Mouse (Mus musculus) midbrain, embryonic 14.5 days (tissue): ENCODE data around the gene Bcr. TPM values are rescaled to one million over a fixed set of nuclear protein-coding genes. Genes with fewer than 3 reads are reported as not detected.

Experiments
- ATAC-seq: fragments of 200-750 bp; cut with Nextera tagmentation; 2 replicates; pipeline ENCODE4 v1.8.0; 2017; ENCODE audit warnings: moderate number of reproducible peaks, moderate library complexity; ENCODE audit not compliant: low FRiP score, low TSS enrichment
- DNase-seq: peaks from one replicate; pipeline ENCODE4 v3.0.0-alpha.2; 2015
- H3K27ac ChIP-seq: fragments of 300-500 bp; sonication (generic); replicated peaks from 2 replicates; pipeline ENCODE4 v1.5.1; 2014; ENCODE audit warnings: mild to moderate bottlenecking, low read depth, low read length, moderate library complexity
- H3K27me3 ChIP-seq: fragments of 300-500 bp; sonication (generic); 2 replicates; pipeline ENCODE4 v1.6.1; 2014; ENCODE audit warnings: low read length, control low read depth, mixed read lengths; ENCODE audit not compliant: control insufficient read depth, insufficient read depth
- H3K36me3 ChIP-seq: fragments of 300-500 bp; sonication (generic); 2 replicates; pipeline ENCODE4 v1.6.1; 2014; ENCODE audit warnings: low read length, control low read depth; ENCODE audit not compliant: control insufficient read depth, insufficient read depth
- H3K4me1 ChIP-seq: fragments of 300-500 bp; sonication (generic); 2 replicates; pipeline ENCODE4 v1.6.1; 2014; ENCODE audit warnings: mild to moderate bottlenecking, antibody characterized with exemption, low read length, control low read depth; ENCODE audit not compliant: control insufficient read depth, insufficient read depth
- H3K4me2 ChIP-seq: fragments of 300-500 bp; sonication (generic); 2 replicates; pipeline ENCODE4 v1.6.1; 2014; ENCODE audit warnings: mild to moderate bottlenecking, low read length, moderate library complexity
- H3K4me3 ChIP-seq: fragments of 300-500 bp; sonication (generic); replicated peaks from 2 replicates; pipeline ENCODE4 v1.5.1; 2014; ENCODE audit warnings: low read depth, low read length
- H3K9ac ChIP-seq: fragments of 300-500 bp; sonication (generic); replicated peaks from 2 replicates; pipeline ENCODE4 v1.6.1; 2014; ENCODE audit warnings: mild to moderate bottlenecking, low read length, moderate library complexity
- H3K9me3 ChIP-seq: fragments of 300-500 bp; sonication (generic); 2 replicates; pipeline ENCODE4 v1.6.1; 2016; ENCODE audit warnings: low read length, control low read depth, mixed read lengths; ENCODE audit not compliant: control insufficient read depth
- WGBS: fragments of 180-500 bp; shearing (Covaris S2); extraction: QIAGEN DNeasy Blood & Tissue Kit; methylation state at CpG from one replicate; pipeline ENCODE4 v1.1.7; 2014; 5-methylcytosine and 5-hydroxymethylcytosine counted together
- polyA plus RNA-seq: library from polyadenylated mRNA; unstranded; fragments of >200 nt; fragmentation: Nextera tagmentation; extraction: Ambion mirVana; gene quantifications from 2 replicates; pipeline ENCODE4 v1.2.1, GENCODE M21; 2014

Gene Bcr
- 20.9 and 22.8 TPM in 2 replicates for polyA plus RNA-seq

- peak; percentile 86 for ATAC-seq
- Histone ChIP-seq H3K9me3 (no peaks in the 10 kb centered on the region), H3K36me3 (no peaks in the 10 kb centered on the region), H3K4me1 (peaks cover 62% of the 10 kb centered on the region), H3K27me3 (no peaks in the 10 kb centered on the region), H3K4me2 (peak within 1 kb of the TSS; percentile 99), H3K4me3 (peak within 1 kb of the TSS; percentile 87), H3K27ac (peak within 1 kb of the TSS; percentile 92), H3K9ac (peak within 1 kb of the TSS; percentile 91)
- WGBS, result under 1% methylated on average over 42 of the region's 73 CpGs
- DNase-seq, result peak; percentile 92
These were observed at the start of gene Bcr for GRCm38 (mm10) chr10:75060217-75060842. Gene Bcr, plus strand, starts transcription at chr10:75060592.

GRCm38 (mm10) chr10:75010704-75011103 is 49.7 kb upstream of the Bcr start:
- Histone ChIP-seq H3K36me3 (peaks cover 11% of the 10 kb centered on the region; the same call in 1 of the 2 replicates), H3K9me3 (no peaks in the 10 kb centered on the region), H3K4me3 (no peak overlapping the region), H3K9ac (no peak overlapping the region), H3K27ac (no peak overlapping the region; the same call in 1 of the 2 replicates), H3K27me3 (no peaks in the 10 kb centered on the region), H3K4me2 (no peak overlapping the region), H3K4me1 (peaks cover 22% of the 10 kb centered on the region)
- DNase-seq (no peak), ATAC-seq (no peak; the same call in 1 of the 2 replicates)
- WGBS, result 80% methylated on average over 15 of the region's 15 CpGs

DNA sequence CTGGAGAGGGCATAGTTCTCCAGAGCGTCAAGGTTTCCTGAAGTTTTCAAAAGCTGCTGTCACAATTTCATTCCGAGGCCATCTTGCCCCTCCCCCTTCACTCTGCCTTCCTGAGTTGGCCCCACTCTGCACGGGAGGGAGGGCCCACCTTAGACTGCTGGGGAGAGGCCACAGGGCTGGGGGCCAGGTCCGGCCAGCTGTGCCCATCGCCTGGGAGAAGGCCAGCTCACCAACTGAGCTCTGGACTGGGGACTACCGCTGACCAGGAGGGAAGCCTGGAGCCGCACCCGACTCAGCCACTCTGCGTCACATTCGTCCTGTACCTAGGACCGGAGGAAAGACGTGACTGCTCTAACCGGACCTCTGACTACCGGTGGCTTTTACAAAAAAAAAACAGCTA is 44.9 kb upstream of the Bcr start:
- ATAC-seq, result no peak
- no peak overlapping the region for H3K27ac ChIP-seq
- no peak overlapping the region for H3K9ac ChIP-seq
- no peak overlapping the region for H3K4me2 ChIP-seq
- WGBS, result 72% methylated on average over 14 of the region's 14 CpGs
- H3K27me3 ChIP-seq, result no peaks in the 10 kb centered on the region
- 0 out of 2 replicates have a peak, but pooled peaks cover 5% of the 10 kb centered on the region for H3K4me1 ChIP-seq
- H3K9me3 ChIP-seq, result no peaks in the 10 kb centered on the region
- DNase-seq, result no peak
- peaks cover 14% of the 10 kb centered on the region; the same call in 1 of the 2 replicates for H3K36me3 ChIP-seq
- H3K4me3 ChIP-seq, result no peak overlapping the region

DNA sequence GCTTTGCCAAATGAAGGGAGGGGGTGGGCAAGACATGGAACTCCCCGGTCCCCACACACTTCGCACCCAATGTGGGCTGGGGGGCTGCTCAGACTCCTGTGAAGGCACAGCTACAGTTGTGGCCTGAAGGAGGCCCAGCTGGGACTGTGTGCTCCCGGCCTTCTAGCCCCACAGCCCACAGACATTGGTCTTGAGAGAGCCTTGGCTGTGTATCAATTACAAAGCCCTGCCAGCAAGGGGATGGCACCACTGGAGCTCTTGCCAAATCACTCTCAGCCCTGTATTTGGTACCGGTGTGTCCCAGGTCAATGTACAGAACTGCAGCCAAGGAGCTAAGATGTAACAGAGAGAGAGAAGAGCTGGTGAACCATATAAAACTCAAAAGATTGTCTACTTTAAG is 43.9 kb upstream of the Bcr start:
- WGBS, result 81% methylated on average over 4 of the region's 4 CpGs
- H3K9ac ChIP-seq, result no peak overlapping the region
- no peaks in the 10 kb centered on the region for H3K27me3 ChIP-seq
- 0 out of 2 replicates have a peak overlapping the region, but pooled peaks have one; percentile 49 for H3K27ac ChIP-seq
- no peaks in the 10 kb centered on the region for H3K4me1 ChIP-seq
- no peak overlapping the region for H3K4me3 ChIP-seq
- peaks cover 14% of the 10 kb centered on the region; the same call in 1 of the 2 replicates for H3K36me3 ChIP-seq
- ATAC-seq (no peak), DNase-seq (no peak)
- no peaks in the 10 kb centered on the region for H3K9me3 ChIP-seq
- H3K4me2 ChIP-seq, result no peak overlapping the region

DNA sequence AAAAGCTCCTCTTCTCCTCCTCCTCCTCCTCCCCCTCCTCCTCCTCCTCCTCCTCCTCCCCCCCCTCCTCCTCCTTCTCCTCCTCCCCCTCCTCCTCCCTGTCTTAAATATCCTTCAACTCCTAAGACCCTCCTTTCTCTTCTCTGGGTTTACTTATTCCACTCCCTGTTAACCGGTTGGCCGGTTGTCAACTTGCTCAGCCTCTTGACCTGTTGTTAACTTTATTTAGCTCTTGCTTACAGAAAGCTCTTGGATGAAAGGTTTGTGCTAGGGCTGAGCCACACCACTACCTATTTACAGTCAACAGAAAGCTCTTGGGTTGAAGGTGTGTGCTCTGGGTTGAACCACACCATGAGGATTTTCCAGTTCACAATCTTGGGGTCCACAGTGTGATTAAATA is 40.1 kb upstream of the Bcr start:
- Histone ChIP-seq H3K4me1 (no peaks in the 10 kb centered on the region), H3K4me3 (no peak overlapping the region), H3K36me3 (peaks cover 7% of the 10 kb centered on the region; the same call in 1 of the 2 replicates), H3K9me3 (no peaks in the 10 kb centered on the region), H3K9ac (no peak overlapping the region), H3K27me3 (no peaks in the 10 kb centered on the region), H3K4me2 (no peak overlapping the region), H3K27ac (no peak overlapping the region)
- DNase-seq (no peak), ATAC-seq (no peak)
- WGBS, result 33% methylated on average over 2 of the region's 2 CpGs

DNA sequence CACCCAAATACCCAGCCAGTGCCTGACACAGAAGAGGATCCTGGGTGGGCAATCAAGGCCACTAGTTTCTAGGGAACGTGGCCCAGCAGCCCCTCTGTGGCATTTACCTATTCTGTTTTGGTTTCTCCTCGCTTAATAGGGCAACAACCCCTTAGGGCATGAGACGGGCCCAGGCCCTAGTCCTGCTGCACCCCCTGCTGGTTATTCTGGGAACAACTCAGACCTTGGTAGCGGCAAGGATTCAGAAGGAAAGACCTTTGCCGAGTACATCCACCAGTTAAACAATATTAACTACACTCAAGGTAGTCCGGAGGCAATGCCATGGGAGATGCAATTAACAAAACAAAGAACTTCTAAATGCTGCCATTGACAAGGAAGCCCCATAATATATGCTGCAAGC is 39.3 kb upstream of the Bcr start:
- no peaks in the 10 kb centered on the region for H3K27me3 ChIP-seq
- no peaks in the 10 kb centered on the region for H3K4me1 ChIP-seq
- H3K9ac ChIP-seq, result no peak overlapping the region
- H3K9me3 ChIP-seq, result no peaks in the 10 kb centered on the region
- ATAC-seq (no peak), DNase-seq (peak; percentile 88)
- H3K27ac ChIP-seq, result no peak overlapping the region
- H3K4me3 ChIP-seq, result no peak overlapping the region
- H3K36me3 ChIP-seq, result 0 out of 2 replicates have a peak, but pooled peaks cover 3% of the 10 kb centered on the region
- H3K4me2 ChIP-seq, result no peak overlapping the region
- 14% methylated on average over 6 of the region's 6 CpGs for WGBS

DNA sequence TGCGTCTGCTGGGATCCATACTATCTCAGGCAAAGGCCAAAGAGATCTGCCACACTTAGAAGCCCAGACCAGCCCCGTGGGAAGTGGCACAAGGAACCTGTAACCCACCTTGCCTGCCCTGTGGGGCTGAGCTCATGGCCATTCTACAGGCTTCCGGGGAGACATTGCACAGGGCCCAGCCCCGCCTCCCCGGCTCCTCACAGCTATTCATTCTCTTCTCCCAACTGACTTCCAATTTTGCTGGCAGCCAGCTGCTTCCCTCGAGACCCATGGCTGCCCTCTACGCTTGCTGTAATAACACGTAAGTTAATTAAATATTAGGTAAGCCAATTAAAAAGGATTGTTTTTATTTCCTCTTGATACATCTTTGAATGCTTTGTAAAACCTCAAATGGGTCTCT is 33.9 kb upstream of the Bcr start:
- ATAC-seq (no peak), DNase-seq (no peak)
- H3K9me3 ChIP-seq, result no peaks in the 10 kb centered on the region
- H3K9ac ChIP-seq, result no peak overlapping the region
- H3K27me3 ChIP-seq, result no peaks in the 10 kb centered on the region
- no peak overlapping the region for H3K27ac ChIP-seq
- WGBS, result 46% methylated on average over 8 of the region's 8 CpGs
- no peak overlapping the region for H3K4me3 ChIP-seq
- H3K36me3 ChIP-seq, result no peaks in the 10 kb centered on the region
- H3K4me2 ChIP-seq, result no peak overlapping the region
- H3K4me1 ChIP-seq, result no peaks in the 10 kb centered on the region

GRCm38 (mm10) chr10:75028743-75029142 is 31.6 kb upstream of the Bcr start:
- Histone ChIP-seq H3K27ac (no peak overlapping the region), H3K4me3 (no peak overlapping the region), H3K4me2 (no peak overlapping the region), H3K9ac (no peak overlapping the region), H3K4me1 (peaks cover 18% of the 10 kb centered on the region), H3K9me3 (no peaks in the 10 kb centered on the region), H3K27me3 (no peaks in the 10 kb centered on the region), H3K36me3 (no peaks in the 10 kb centered on the region)
- ATAC-seq (no peak), DNase-seq (no peak)
- WGBS, result 91% methylated on average over 8 of the region's 8 CpGs

- ATAC-seq (no peak), DNase-seq (no peak)
- H3K27me3 ChIP-seq, result no peaks in the 10 kb centered on the region
- WGBS, result 96% methylated on average over 3 of the region's 3 CpGs
- no peaks in the 10 kb centered on the region for H3K9me3 ChIP-seq
- H3K36me3 ChIP-seq, result no peaks in the 10 kb centered on the region
- no peak overlapping the region for H3K9ac ChIP-seq
- H3K27ac ChIP-seq, result no peak overlapping the region
- peaks cover 18% of the 10 kb centered on the region for H3K4me1 ChIP-seq
- H3K4me3 ChIP-seq, result no peak overlapping the region
- no peak overlapping the region for H3K4me2 ChIP-seq
These were observed 30.7 kb upstream of the Bcr start for GRCm38 (mm10) chr10:75029677-75030076.
